Mouse (Mus musculus) gastrocnemius, postnatal 36 days (tissue): ENCODE measurements around the gene Xylb. TPM values are rescaled to one million over a fixed set of nuclear protein-coding genes. Genes with fewer than 3 reads are reported as not detected.
A peak's percentile ranks its signal among the peaks of the same experiment; 100 is the strongest.

ENCODE experiments used
- DNase-seq, 2 experiments: peaks; one replicate each; pipeline ENCODE4 v3.0.0; 2022
- intact Hi-C: fragments of 180-260 bp; cut with DNase I; formaldehyde crosslinking; loops from one replicate; pipeline ENCODE4 v1.15.1; 2025
- total RNA-seq, 2 experiments: library from RNA; stranded (reverse); gene quantifications; 2 replicates each; pipeline ENCODE4 v1.2.3; 2021

Xylb gene
- total RNA-seq, 2 experiments from 2014 or later, result 0.37 TPM; not detected in 1

- DNase-seq, result no peak
Observed at GRCm38 (mm10) chr9:119390214-119390613, 33.0 kb downstream of the Xylb start.

GRCm38 (mm10) chr9:119394808-119395207 is 37.6 kb downstream of the Xylb start:
- DNase-seq, result no peak
- intact Hi-C loops, result no loop called here

More at GRCm38 (mm10) chr9:119390214-119390613, 33.0 kb downstream of the Xylb start:
- intact Hi-C loops, result no loop called here

- intact Hi-C loops, result loop anchor here (1.0 to 2.0 kb wide), 2 partner anchors 25 to 43 kb away; no protein-coding TSS in a partner anchor
- DNase-seq, result no peak
Observed at GRCm38 (mm10) chr9:119401351-119401750, 44.2 kb downstream of the Xylb start.

DNA sequence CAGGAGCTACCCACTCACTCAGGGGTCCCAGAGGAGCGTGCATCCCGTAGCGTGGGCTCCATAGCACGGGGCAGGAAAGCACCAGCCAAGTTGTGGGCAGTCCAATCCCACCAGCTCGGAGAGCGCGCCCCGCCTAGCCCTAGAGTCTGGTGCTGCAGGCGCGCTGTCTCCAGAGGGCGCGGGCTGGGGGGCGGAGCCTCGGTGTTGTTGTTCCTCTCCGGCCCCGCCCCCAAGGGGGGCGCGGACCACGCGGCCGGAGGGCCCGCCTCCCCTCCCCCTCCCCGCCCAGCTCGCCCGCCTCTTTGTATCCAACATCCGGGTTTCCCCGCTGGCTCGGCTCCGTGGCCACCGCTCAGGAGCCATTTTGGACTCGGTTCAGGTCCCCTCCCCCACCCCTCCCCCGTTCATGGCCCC is 44.6 kb downstream of the Xylb start, which contains the start of gene Acvr2b:
Gene Acvr2b, plus strand, starts transcription at position 318 of the 414 bp plus-strand sequence.
- intact Hi-C loops, result loop anchor here (1.0 to 2.0 kb wide), 3 partner anchors 24 to 43 kb away; no protein-coding TSS in a partner anchor
- DNase-seq, result peak; percentile 88 to 94

DNA sequence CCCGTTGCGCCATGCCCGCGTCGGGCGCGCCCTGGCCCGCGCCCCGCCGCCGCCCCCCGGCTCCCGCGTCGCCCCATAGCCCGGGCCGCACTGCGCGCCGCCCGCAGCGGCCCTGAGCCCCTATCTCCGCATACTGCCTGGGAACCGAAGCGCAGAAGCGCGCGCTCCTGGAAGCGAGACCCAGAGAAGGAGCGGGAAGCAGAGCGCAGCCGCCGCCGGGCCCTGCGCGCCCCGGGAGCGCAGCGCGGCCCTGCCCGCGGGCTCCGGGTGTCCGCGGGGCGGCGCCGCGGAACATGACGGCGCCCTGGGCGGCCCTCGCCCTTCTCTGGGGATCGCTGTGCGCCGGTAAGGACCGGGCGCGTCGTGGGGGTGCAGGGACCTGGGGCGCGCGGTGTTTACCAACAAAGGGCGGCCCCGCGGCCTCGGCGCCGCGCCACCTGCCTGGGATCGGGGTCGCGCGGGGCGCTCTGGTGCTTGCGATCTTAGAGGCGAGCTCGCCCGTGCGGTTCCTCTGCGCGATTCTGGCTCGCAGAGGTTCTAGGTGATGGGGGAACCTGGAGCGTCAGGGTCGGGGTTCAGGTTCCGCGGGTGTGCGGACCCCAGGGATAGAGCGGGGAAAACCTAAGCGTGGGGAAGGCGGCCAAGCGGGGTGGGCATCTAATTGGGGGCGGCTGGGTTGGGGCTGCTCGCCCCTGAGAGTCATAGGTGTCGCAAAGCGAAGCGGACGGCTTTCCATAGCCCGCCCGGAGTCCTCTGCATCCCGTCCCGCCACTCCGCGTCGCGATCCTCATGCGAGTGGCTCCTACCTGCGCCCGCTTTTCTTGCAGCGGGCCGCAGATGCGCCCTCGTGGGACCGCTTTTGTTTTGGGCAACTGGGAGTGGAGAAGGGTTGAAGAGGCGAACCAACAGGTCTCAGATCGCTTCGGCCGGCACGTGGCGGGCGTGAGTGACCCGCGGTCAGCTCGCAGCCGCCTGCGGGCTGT is 45.4 kb downstream of the Xylb start:
- intact Hi-C loops, result loop anchor here (2.0 kb wide), 1 partner anchor 28 kb away; no protein-coding TSS in a partner anchor
- DNase-seq, result peak in 1 of 2 experiments; percentile 59

GRCm38 (mm10) chr9:119403236-119403641 is 46.1 kb downstream of the Xylb start:
- peak in 1 of 2 experiments; percentile 37 for DNase-seq

DNA sequence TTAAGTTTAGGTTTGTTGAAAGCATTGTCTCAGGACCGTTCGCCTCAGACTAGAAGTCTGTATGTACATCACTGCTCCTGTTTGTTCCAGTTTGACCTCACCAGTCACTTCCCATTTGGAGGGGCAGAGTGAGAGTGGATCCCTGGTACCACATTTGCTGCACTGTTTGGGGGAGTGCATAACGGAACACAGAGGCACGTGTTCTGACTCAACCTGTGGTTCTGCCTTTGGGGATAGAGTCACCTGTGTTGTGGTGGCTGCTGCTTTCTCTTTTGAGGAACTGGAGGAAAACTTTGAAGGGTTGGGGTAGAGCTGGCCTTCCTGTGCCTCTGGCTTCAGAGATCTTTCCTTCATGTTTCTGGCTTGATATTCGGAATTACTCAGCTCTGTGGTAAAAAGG is 46.9 kb downstream of the Xylb start:
- intact Hi-C loops, result no loop called here
- peak in 1 of 2 experiments; percentile 7 for DNase-seq

More at GRCm38 (mm10) chr9:119403236-119403641, 46.1 kb downstream of the Xylb start:
- intact Hi-C loops, result loop anchor here (2.0 kb wide), 1 partner anchor 28 kb away; no protein-coding TSS in a partner anchor

DNA sequence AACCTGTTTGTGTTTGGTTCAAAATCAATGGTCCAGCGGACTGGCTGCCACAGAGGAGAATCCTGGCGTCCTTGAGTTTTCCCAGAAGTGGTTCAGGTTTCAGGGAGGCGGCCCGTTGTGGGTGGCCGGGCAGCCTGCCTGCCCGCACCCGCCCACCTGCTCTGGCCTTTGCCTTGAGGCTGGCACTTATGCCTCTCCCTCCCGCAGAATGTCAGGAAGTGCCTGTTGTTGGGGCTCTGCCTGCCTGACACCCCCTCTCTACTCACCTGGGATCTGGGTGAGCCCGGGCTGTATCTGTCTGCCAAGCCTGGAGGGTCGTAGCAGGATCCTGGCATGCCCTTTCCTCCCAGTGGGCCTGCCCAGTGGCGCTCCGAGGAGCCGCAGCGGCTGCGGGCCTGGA is 50.7 kb downstream of the Xylb start:
- intact Hi-C loops, result no loop called here
- DNase-seq, result peak in 1 of 2 experiments; percentile 52

DNA sequence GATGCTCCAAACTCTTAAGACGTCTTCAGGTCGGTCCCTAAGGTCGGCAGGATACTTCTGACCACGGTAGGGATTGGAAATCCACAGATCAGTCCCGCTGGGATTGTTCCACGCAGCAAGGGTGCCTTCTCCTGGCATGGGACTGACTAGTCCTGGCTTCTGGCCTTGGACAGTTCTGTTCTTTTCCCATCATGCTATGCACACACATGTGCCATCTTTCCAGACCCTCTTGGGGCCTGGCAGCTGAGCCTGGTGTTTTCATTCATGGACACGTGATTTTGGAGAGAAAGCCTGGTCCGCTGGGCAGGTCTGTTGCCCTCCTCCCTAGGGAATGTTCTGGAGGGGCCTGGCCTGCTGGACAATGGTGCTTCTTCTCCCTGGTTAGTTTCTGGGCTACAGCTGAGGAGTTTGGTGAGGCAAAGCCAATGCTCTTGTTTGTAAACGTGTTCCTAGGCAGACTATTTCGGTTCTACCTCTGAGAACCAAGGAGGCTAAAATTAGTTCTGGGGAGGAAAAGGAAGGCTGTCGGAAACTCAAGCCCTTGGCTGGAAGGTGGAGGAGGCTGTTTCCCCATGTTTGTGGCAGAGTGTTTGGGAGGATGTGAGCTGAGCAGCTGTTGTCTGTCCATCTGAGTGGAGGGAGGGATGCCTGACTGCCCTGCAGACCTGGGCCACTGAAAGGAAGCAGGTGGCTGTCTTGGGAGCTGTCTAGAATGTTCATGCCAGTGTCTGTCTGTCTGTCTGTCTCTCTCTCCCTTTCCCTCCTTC is 51.9 kb downstream of the Xylb start:
- peak in 1 of 2 experiments; percentile 46 for DNase-seq
- intact Hi-C loops, result no loop called here

GRCm38 (mm10) chr9:119409864-119410263 is 52.7 kb downstream of the Xylb start:
- intact Hi-C loops, result no loop called here
- DNase-seq, result no peak

DNA sequence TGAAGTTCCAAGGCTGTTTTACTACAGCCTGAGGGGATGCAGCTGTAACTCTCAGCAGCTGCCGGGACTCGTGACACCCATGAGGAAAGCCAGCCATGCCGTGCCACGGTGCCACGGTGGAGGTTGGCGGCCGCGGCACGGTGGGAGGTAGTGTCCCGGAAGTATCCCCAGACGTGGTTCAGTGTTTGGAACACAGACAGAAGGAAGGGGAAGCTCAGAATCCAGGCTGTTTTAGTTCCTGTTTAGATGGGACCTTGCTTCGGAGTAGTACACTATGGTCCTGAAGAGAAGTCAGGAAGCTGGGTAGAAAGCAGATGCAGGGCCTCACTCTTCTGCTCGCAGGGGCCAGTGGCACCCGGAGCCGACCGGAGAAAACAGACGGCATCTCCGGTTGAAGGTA is 60.8 kb downstream of the Xylb start:
- DNase-seq, result no peak
- intact Hi-C loops, result no loop called here

DNA sequence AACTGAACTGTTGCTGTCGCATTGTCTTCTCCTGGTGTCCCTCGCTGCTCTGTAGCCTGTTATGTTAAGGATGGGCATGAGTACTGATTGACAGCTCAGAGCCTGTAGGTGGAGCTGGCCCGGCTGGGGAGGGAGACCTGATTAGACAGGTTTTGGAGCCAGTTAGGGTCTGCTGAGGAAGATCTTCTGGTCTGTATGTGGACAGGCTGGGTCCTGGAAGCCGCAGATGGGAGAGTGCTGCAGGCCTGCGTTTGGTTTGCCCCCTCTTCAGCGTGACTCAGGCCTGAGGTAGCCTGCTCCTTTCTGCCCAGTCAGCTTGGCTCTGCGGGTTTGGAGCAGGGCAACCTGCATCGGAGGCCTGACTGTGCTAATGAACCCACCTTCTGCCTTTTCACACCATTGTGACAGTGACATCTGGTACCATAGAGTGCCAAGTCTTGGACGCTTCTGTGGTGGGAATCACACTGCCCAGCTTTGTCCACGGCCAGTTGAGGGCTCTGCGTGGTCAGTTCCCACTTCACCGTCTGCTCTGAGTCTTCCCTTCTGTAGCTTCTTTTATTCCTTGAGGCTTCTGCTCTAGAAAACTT is 62.8 kb downstream of the Xylb start:
- DNase-seq, result no peak
- intact Hi-C loops, result no loop called here

DNA sequence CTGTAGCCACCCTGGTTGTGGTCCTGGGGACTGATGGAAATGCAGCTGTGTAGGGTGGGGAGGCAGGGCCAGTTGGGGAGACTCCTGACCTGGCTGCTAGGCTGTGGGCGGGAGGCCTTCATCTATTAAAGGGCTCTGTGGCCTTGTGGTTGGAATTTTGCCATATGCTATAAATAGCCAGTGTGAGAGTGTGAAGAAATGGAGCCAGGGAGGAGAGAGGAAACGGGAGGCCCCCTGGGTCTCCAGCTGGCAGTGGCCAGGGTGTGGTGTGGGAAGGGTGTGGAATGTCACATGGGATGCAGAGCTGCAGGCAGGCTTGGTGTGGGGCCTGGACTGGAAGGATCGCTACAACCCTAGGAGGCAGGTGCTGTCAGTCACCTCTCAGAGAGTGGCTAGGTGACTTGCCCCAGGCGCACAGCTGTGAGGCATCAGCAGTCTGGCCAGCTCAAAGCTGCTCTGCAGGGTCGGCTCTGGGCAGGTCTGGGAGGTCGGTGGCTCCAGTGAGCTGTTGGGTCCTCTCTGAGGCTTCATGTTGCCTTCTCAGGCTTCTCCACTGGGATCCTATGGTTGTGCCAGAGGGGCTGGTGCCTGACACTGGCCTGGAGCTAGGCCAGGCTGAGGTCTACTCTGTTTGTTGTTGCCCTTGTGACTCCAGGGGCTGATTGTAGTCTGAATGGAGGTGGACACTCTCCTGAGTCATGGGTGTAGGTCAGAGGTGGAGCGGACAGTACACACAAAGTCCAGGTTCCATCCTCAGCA is 68.2 kb downstream of the Xylb start:
- intact Hi-C loops, result no loop called here
- DNase-seq, result peak in 1 of 2 experiments; percentile 64

GRCm38 (mm10) chr9:119425976-119426415 is 68.8 kb downstream of the Xylb start:
- DNase-seq, result no peak
- intact Hi-C loops, result loop anchor here (1.0 kb wide), 1 partner anchor 25 kb away; no protein-coding TSS in a partner anchor

GRCm38 (mm10) chr9:119426483-119426882 is 69.3 kb downstream of the Xylb start:
- intact Hi-C loops, result loop anchor here (1.0 kb wide), 1 partner anchor 25 kb away; no protein-coding TSS in a partner anchor
- no peak for DNase-seq

- peak; percentile 67 to 74 for DNase-seq
- intact Hi-C loops, result loop anchor here (2.0 kb wide), 2 partner anchors 28 to 74 kb away; partner anchors contain the start of genes Acvr2b and Xylb
Observed at GRCm38 (mm10) chr9:119430311-119430710, 73.1 kb downstream of the Xylb start.

GRCm38 (mm10) chr9:119435855-119436254 is 78.7 kb downstream of the Xylb start:
- intact Hi-C loops, result loop anchor here (5.0 kb wide), 1 partner anchor 284 kb away; no protein-coding TSS in a partner anchor
- DNase-seq, result no peak

DNA sequence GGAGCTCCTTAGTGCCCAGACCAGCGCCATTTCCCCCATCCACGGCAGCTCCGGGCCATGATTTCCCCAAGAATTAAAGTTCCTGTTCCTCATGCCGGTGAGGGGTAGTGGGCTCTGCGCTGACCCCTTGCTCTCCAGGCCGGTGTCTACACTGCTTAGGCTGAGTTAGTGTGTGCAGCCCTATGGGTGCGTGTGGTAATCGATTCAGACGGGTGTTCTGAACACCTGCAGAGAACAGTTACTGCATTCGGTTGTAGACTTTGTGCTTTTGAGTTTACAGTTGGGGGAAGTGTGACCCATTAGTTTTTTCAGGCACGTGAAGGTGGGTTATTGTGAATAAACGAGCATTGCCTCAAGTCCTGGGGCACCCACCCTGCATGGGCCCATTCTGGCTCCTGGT is 80.9 kb downstream of the Xylb start:
- intact Hi-C loops, result loop anchor here (5.0 kb wide), 1 partner anchor 286 kb away; no protein-coding TSS in a partner anchor
- no peak for DNase-seq

DNA sequence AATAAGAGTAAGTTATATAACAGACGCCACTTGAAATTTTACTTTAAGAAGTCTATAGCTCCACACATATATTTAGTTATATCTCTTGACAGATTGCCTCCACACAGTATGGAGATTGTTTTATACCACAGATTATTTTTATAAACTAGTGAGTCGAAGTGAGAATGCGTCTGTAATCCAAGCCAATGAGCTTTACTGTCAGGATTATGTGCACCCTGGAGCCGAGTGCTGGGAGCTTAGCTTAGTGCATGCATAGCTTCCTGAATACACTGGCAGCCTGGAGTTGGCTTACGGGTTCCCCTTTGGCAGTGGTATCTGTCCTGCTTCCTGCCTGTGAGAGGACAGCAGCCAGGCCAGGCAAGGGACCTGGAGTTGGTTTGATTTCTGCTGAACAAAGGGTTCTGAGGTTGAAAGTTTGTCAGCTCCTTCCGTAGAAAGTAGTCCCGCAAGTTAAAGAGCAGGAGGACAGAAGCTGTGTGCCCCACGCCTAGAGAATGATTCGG is 81.4 kb downstream of the Xylb start:
- intact Hi-C loops, result loop anchor here (5.0 kb wide), 1 partner anchor 286 kb away; no protein-coding TSS in a partner anchor
- DNase-seq, result no peak
